Mouse (Mus musculus) lung, postnatal 0 days (tissue): Measurements from ENCODE around the gene Gucy2g. TPM values are rescaled to one million over a fixed set of nuclear protein-coding genes. Genes with fewer than 3 reads are reported as not detected.
A peak's percentile ranks its signal among the peaks of the same experiment; 100 is the strongest.

ENCODE experiments used
- ATAC-seq: fragments of 200-750 bp; cut with Nextera tagmentation; 2 replicates; pipeline ENCODE4 v1.8.0; 2017; ENCODE audit warnings: moderate library complexity
- DNase-seq: peaks from one replicate; pipeline ENCODE4 v3.0.0-alpha.2; 2016; ENCODE audit warnings: low spot score
- H3K27ac ChIP-seq: fragments of 300-500 bp; sonication (generic); 2 replicates; pipeline ENCODE4 v1.5.1; 2014; ENCODE audit warnings: antibody characterized with exemption, mild to moderate bottlenecking, low read length, mixed read lengths
- H3K27me3 ChIP-seq: fragments of 300-500 bp; sonication (generic); replicated peaks from 2 replicates; pipeline ENCODE4 v1.6.1; 2014; ENCODE audit warnings: low read length, mixed read lengths; ENCODE audit not compliant: insufficient read depth
- H3K36me3 ChIP-seq: fragments of 300-500 bp; sonication (generic); 2 replicates; pipeline ENCODE4 v1.6.1; 2014; ENCODE audit warnings: low read length, mixed read lengths; ENCODE audit not compliant: insufficient read depth
- H3K4me1 ChIP-seq: fragments of 300-500 bp; sonication (generic); 2 replicates; pipeline ENCODE4 v1.6.1; 2014; ENCODE audit warnings: antibody characterized with exemption, low read depth, low read length, mixed read lengths; ENCODE audit not compliant: insufficient read depth
- H3K4me2 ChIP-seq: fragments of 300-500 bp; sonication (generic); replicated peaks from 2 replicates; pipeline ENCODE4 v1.6.1; 2014; ENCODE audit warnings: low read depth, mild to moderate bottlenecking, low read length, moderate library complexity, mixed read lengths
- H3K4me3 ChIP-seq: fragments of 300-500 bp; sonication (generic); 2 replicates; pipeline ENCODE4 v1.5.1; 2014; ENCODE audit warnings: low read depth, low read length
- H3K9ac ChIP-seq: fragments of 300-500 bp; sonication (generic); replicated peaks from 2 replicates; pipeline ENCODE4 v1.6.1; 2014; ENCODE audit warnings: low read depth, mild to moderate bottlenecking
- H3K9me3 ChIP-seq: fragments of 300-500 bp; sonication (generic); 2 replicates; pipeline ENCODE4 v1.6.1; 2016; ENCODE audit warnings: low read length, mixed read lengths
- CTCF ChIP-seq: IDR thresholded peaks from 2 replicates; pipeline ENCODE4 v1.5.1; 2016; ENCODE audit warnings: antibody characterized with exemption, mild to moderate bottlenecking
- EP300 ChIP-seq: IDR thresholded peaks from 2 replicates; pipeline ENCODE4 v1.6.1; 2016; ENCODE audit warnings: antibody characterized with exemption, mild to moderate bottlenecking, control low read depth
- WGBS: fragments of 180-500 bp; shearing (Covaris S2); extraction: QIAGEN DNeasy Blood & Tissue Kit; methylation state at CpG from one replicate; pipeline ENCODE4 v1.1.7; 2014; 5-methylcytosine and 5-hydroxymethylcytosine counted together
- polyA plus RNA-seq: library from polyadenylated mRNA; unstranded; fragments of >200 nt; fragmentation: Nextera tagmentation; extraction: Ambion mirVana; gene quantifications from 2 replicates; pipeline ENCODE4 v1.2.1, GENCODE M21; 2015

Gene Gucy2g
- polyA plus RNA-seq, 1 experiment from 2014 or later: 0.05 TPM

DNA sequence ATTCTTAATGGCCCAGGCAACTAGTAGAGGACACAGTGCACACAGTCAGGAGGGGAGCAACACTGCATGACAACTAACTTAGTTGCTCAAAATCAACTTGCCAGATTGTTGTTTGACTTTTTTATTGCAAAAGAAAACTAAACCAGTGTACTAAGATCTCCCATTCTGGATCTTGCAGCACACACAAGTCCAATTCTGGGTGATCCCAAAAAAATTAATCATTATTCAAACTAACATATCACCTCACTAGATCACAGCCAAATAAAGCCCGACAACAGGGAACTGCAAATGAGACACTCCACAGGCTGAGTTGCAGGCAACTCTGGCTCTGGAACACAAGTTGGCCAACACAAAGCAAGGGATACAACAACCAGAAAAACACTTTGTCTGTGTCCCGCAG, 74.3 kb downstream of the Gucy2g start:
- H3K4me2 ChIP-seq: no peak overlapping the region
- H3K4me3 ChIP-seq: no peak overlapping the region
- DNase-seq: no peak
- H3K9ac ChIP-seq: no peak overlapping the region
- no peaks in the 10 kb centered on the region for H3K9me3 ChIP-seq
- WGBS: 64% methylated on average over 2 of the region's 2 CpGs
- no peaks in the 10 kb centered on the region for H3K36me3 ChIP-seq
- peaks cover 6% of the 10 kb centered on the region for H3K4me1 ChIP-seq
- no peaks in the 10 kb centered on the region for H3K27me3 ChIP-seq
- TF ChIP-seq EP300 (no peak), CTCF (no peak)
- no peak overlapping the region for H3K27ac ChIP-seq
- no peak for ATAC-seq

- no peaks in the 10 kb centered on the region for H3K36me3 ChIP-seq
- H3K9ac ChIP-seq: no peak overlapping the region
- 55% methylated on average over 4 of the region's 4 CpGs for WGBS
- no peak for TF ChIP-seq EP300
- no peak for TF ChIP-seq CTCF
- H3K27me3 ChIP-seq: no peaks in the 10 kb centered on the region
- H3K4me1 ChIP-seq: peaks cover 3% of the 10 kb centered on the region
- no peaks in the 10 kb centered on the region for H3K9me3 ChIP-seq
- DNase-seq: peak; percentile 64
- H3K4me2 ChIP-seq: no peak overlapping the region
- H3K4me3 ChIP-seq: no peak overlapping the region
- no peak overlapping the region for H3K27ac ChIP-seq
- peak; percentile 11; the same call in 1 of the 2 replicates for ATAC-seq
These were observed 75.1 kb downstream of the Gucy2g start for GRCm38 (mm10) chr19:55165954-55166353.

GRCm38 (mm10) chr19:55165183-55165865, 75.7 kb downstream of the Gucy2g start:
- TF ChIP-seq EP300 (no peak), CTCF (no peak)
- H3K4me2 ChIP-seq: 0 out of 2 replicates have a peak overlapping the region, but pooled peaks have one; percentile 3
- no peak overlapping the region for H3K27ac ChIP-seq
- peaks cover 4% of the 10 kb centered on the region for H3K4me1 ChIP-seq
- H3K4me3 ChIP-seq: no peak overlapping the region
- H3K36me3 ChIP-seq: no peaks in the 10 kb centered on the region
- no peaks in the 10 kb centered on the region for H3K27me3 ChIP-seq
- no peak overlapping the region for H3K9ac ChIP-seq
- no peaks in the 10 kb centered on the region for H3K9me3 ChIP-seq
- DNase-seq: no peak
- 54% methylated on average over 1 of the region's 1 CpGs for WGBS
- no peak; the same call in 1 of the 2 replicates for ATAC-seq

DNA sequence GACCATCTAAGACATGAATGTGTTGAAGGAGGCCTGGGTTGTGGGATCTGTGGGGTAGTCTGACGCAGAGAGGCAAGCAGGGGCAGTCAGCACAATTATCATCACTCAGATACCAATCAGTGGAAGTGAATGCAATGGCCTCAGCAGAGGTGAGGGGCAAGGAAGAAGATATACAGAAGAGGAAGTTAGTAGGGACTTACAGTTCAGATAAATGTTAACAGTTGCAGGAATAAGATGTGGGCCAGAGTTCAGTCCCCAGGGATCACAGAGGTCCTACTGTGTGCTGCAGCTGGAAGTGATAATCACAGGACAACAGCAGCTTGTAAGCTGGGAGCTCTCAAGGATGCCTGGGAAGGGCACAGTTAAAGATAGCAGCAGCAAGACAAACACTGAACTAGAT, 76.9 kb downstream of the Gucy2g start:
- Histone ChIP-seq H3K4me2 (no peak overlapping the region), H3K4me3 (no peak overlapping the region), H3K27me3 (no peaks in the 10 kb centered on the region), H3K27ac (no peak overlapping the region), H3K9ac (no peak overlapping the region), H3K9me3 (no peaks in the 10 kb centered on the region), H3K36me3 (no peaks in the 10 kb centered on the region), H3K4me1 (peaks cover 6% of the 10 kb centered on the region)
- 82% methylated on average over 1 of the region's 1 CpGs for WGBS
- ATAC-seq (no peak), DNase-seq (no peak)
- TF ChIP-seq CTCF: no peak
- no peak for TF ChIP-seq EP300

- no peaks in the 10 kb centered on the region for H3K36me3 ChIP-seq
- no peak for TF ChIP-seq CTCF
- no peak for TF ChIP-seq EP300
- H3K4me3 ChIP-seq: no peak overlapping the region
- H3K4me2 ChIP-seq: no peak overlapping the region
- peaks cover 6% of the 10 kb centered on the region for H3K4me1 ChIP-seq
- ATAC-seq: no peak
- whole genome bisulfite sequencing: 56% methylated on average over 4 of the region's 4 CpGs
- H3K27ac ChIP-seq: no peak overlapping the region
- H3K27me3 ChIP-seq: no peaks in the 10 kb centered on the region
- H3K9ac ChIP-seq: no peak overlapping the region
- H3K9me3 ChIP-seq: no peaks in the 10 kb centered on the region
- DNase-seq: no peak
These were observed 78.8 kb downstream of the Gucy2g start for GRCm38 (mm10) chr19:55162271-55162670.

DNA sequence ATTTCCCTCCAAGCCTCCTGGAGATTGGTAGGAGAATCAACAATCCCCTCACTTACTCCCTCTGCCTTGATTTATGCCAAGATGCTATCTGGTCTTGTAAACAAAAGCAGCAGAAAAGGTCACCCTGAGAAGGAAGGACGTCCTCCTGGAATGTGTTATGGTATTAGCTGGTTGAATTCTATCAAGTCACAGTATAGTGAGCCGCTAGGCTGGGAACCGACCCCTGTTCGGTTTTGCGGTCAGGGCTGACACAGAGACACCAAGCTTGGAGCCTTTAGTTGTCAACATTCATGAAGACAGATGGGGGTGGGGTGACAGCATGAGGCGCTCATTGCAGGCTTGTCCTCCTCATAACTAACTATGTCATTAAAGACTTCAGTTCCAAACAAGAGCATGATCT, 81.2 kb downstream of the Gucy2g start:
- no peaks in the 10 kb centered on the region for H3K27me3 ChIP-seq
- ATAC-seq: 0 out of 2 replicates have a peak, but pooled peaks have one; percentile 23
- H3K9ac ChIP-seq: no peak overlapping the region
- no peaks in the 10 kb centered on the region for H3K36me3 ChIP-seq
- DNase-seq: no peak
- no peak overlapping the region for H3K4me3 ChIP-seq
- WGBS: 36% methylated on average over 6 of the region's 6 CpGs
- H3K9me3 ChIP-seq: no peaks in the 10 kb centered on the region
- no peak overlapping the region for H3K27ac ChIP-seq
- TF ChIP-seq EP300 (no peak), CTCF (no peak)
- H3K4me2 ChIP-seq: no peak overlapping the region
- H3K4me1 ChIP-seq: peaks cover 3% of the 10 kb centered on the region; the same call in 1 of the 2 replicates
